Mouse (Mus musculus): ENCODE results near the gene Zbtb7a.

The Zbtb7a gene

DNA sequence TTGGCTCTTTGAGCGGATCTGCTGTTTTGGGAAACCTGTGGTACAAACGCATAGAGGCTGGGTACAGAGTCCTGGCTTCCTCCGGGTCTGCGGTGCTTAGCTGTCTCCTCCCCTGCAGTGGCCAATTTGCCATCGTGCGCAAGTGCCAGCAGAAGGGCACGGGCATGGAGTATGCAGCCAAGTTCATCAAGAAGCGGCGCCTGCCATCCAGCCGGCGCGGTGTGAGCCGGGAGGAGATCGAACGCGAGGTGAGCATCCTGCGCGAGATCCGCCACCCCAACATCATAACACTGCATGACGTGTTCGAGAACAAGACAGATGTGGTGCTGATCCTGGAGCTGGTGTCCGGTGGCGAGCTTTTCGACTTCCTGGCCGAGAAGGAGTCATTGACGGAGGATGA lies 54.8 kb downstream of the Zbtb7a start:
- DNase-seq (ENCODE audit: inconsistent age in 2 of 2, low spot score in 1 of 2): peak in 1 of 2 experiments; percentile 30

DNA sequence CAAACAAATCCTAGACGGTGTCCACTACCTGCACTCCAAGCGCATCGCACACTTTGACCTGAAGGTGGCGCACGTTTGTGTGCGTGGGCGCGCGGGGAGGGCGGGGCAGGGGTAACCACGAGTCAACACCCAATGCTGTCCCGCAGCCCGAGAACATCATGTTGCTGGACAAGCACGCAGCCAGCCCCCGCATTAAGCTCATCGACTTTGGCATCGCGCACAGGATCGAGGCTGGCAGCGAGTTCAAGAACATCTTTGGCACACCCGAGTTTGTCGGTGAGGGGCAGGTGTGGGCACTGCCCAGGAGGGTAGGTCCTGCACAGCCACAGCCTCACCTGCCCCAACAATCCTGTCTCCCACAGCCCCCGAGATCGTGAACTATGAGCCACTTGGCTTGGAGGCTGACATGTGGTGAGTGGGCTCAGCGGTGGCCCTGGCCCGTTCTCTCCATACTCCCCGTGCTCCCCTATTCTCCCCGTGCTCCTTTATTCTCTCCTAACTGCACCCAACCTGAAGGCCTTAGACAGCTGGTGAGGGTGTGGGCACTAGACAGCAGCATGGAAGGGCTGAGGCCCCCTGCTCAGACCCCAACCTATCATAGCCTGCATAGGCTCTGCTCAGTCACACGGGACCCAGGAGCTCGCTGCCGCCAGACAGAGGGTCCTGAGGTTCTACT lies 55.4 kb downstream of the Zbtb7a start:
- peak in 1 of 2 experiments; percentile 61 for DNase-seq (ENCODE audit: inconsistent age in 2 of 2, low spot score in 1 of 2)

DNA sequence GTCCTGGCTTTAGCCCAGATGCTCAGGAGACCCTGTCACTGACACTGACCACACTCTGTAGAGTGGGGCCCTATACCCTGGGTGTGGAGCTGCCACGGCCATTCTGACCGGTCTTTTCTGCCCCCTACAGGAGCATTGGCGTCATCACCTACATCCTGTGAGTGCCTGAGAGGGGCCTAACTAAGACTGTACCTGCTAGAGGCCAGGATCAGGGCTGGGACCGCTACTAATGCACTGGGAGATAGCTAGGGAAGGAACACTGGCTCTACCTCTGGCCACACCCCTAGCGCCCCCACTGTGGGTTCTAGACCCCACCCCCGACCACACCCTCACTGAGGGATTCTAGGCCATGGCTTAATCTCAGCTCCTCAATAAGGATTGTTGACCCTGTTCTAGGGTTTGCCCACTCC lies 55.9 kb downstream of the Zbtb7a start:
- DNase-seq (ENCODE audit: inconsistent age in 2 of 2, low spot score in 1 of 2): peak in 1 of 2 experiments; percentile 57

GRCm38 (mm10) chr10:81191342-81191982 lies 56.4 kb downstream of the Zbtb7a start:
- no peak for DNase-seq (ENCODE audit: inconsistent age in 2 of 2, low spot score in 1 of 2)

DNA sequence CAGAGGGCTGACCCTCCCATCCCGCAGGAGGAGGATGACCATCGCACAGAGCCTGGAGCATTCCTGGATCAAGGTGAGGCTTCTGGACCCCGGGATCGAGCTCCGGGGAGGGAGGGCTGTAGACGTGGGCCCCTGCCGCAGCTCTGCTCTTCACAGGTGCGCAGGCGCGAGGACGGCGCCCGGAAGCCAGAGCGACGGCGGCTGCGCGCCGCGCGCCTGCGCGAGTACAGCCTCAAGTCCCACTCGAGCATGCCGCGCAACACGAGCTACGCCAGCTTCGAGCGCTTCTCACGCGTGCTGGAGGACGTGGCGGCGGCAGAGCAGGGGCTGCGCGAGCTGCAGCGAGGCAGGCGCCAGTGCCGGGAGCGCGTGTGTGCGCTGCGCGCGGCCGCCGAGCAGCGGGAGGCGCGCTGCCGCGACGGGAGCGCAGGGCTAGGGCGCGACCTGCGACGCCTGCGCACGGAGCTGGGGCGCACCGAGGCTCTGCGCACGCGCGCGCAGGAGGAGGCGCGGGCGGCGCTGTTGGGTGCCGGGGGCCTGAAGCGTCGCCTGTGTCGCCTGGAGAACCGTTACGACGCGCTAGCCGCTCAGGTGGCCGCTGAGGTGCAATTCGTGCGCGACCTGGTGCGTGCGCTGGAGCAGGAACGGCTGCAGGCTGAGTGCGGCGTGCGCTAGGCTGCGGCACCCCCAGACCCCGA lies 57.4 kb downstream of the Zbtb7a start:
- DNase-seq (ENCODE audit: inconsistent age in 2 of 2, low spot score in 1 of 2): peak; percentile 92 to 95

- peak in 1 of 2 experiments; percentile 78 for DNase-seq (ENCODE audit: inconsistent age in 2 of 2, low spot score in 1 of 2)
Measured at GRCm38 (mm10) chr10:81192968-81193501, 58.0 kb downstream of the Zbtb7a start.

DNA sequence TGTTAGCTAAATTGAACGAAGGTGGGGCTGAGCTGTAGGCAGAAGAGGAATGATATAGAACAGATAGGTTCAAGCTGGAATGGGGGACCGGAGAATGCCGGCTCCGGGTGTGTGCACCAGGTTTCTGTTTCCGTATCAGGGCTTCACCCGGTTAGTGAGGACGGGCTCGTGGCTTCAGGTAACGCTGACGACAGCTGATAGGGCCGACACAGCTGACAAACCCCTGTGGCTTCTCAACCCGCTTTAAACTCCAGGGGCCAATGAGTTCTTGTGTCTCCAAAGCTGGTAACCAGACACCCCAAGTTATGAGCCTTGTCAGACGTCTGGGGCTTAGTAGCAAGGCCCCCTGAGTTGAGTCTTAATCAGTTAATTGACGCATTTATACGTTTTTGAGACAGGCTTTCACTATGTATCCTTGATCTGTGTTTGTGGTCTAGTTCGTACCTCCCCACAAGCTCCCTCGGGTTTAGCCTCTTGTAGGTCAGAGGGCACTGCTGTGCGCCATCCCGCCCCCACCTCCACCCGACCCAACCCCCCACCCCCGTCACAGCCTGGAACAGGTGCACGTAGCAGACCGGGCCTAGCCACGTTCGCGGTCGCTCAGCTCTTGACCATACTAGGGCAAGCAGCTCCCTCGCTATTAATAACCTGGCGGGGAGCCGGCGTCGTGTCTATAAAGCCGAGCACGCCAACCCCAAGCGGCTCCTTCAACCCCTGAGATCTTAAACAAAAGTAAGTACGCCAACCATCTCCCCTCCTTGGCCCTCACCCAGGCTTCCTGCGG lies 59.2 kb downstream of the Zbtb7a start:
- peak in 1 of 2 experiments; percentile 65 for DNase-seq (ENCODE audit: inconsistent age in 2 of 2, low spot score in 1 of 2)

- DNase-seq (ENCODE audit: inconsistent age in 2 of 2, low spot score in 1 of 2): peak in 1 of 2 experiments; percentile 32
Measured at GRCm38 (mm10) chr10:81195300-81195699, 60.3 kb downstream of the Zbtb7a start.

DNA sequence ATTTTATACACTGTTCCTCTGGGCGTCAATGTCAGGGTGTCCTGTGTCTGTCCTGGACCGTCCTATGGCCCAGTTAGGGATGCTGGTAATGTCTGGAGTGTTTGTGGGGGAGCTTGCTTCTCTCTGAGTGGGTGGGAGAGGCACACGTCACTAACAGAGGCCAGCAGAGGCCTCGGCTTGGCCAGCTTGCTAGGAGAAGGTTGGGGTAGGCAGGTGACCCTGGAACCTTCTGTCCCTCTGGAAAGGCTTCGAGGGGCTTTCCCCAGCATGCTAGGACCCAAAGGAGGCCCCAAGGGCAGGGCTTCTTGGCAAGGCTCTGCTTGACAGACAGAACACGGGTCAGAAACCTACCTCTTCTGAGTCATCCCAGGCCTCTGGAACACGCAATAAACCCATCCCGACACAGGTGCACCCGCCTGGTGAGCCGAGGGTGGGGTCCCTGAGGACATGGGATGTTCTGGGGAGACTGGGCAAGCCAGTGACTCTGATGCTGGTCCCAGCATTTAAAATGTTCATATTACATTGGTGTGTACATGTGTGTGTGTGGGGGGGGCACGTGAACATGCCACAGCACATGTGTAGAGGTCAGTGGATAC lies 61.5 kb downstream of the Zbtb7a start:
- no peak for DNase-seq (ENCODE audit: inconsistent age in 2 of 2, low spot score in 1 of 2)

DNA sequence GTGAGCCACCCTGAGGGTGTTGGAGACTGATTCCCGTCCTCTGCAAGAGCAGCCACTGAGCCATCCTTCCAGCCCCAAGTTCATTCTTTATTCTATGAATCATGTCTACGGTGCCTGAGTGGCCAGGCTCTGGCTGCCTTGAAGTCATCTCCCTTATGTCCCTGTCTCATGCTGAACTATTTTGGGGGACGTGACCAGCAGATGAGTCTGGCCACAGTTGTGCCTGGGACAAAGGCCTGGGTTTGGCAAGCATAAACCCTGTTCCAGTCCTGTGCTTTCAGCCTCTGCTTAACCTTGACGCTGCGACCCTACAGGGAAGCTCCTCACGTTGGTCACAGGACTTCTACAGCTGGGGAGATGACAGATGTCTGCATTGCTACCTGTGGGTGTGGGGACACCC lies 62.3 kb downstream of the Zbtb7a start:
- DNase-seq (ENCODE audit: inconsistent age in 2 of 2, low spot score in 1 of 2): no peak

DNA sequence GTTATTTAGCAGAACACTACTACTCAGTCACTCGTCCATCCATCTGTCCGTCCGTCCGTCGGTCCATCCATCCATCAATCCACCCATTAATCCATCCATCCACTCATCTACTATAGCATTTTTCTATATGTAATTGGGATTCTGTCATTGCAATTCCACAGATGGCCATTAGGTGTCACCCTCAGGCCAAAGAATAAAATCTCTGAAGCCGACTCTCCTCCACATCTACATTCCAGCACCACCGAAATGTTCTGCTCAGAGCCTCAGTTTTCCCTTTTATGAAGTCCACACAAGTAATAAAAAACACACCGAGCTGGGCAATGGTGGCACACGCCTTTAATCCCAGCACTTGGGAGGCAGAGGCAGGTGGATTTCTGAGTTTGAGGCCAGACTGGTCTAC lies 63.2 kb downstream of the Zbtb7a start:
- peak; percentile 40 to 85 for DNase-seq (ENCODE audit: inconsistent age in 2 of 2, low spot score in 1 of 2)

GRCm38 (mm10) chr10:81198990-81199389 lies 64.0 kb downstream of the Zbtb7a start:
- DNase-seq (ENCODE audit: inconsistent age in 2 of 2, low spot score in 1 of 2): no peak

- no peak for DNase-seq (ENCODE audit: inconsistent age in 2 of 2, low spot score in 1 of 2)
Measured at GRCm38 (mm10) chr10:81200141-81200540, 65.1 kb downstream of the Zbtb7a start.

DNA sequence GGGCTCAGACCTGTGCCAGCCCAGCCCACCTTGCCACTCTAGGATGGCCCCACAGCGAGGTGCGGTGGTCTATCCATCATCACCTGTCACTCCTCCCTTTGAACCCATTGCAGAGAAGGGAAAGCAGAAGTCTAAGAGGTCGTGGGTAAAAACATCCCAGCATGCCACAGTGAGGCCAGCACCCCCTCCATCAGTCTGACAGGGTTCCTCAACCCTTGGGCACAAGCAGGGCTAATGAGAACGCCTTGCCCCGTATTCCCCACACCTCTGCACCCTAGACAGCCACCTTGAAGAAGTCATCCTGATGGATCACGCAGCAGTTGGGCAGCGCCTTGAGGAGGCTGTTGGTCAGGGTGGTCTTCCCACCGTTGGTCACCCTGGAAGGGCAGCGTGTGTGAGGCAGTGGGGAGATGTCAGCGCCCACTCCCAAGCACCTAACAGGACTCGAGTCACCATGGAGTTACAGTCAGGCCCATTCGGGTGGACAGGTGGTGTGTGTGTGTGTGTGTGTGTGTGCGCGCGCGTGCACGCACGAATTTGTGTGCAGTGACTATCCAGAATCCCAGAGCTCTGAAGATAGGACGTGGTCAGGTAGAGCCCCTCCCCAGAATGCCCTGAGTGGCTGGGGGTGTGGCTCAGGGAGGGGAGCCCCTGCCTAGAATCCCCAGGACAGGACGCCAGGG lies 65.7 kb downstream of the Zbtb7a start:
- no peak for DNase-seq (ENCODE audit: inconsistent age in 2 of 2, low spot score in 1 of 2)

- DNase-seq (ENCODE audit: inconsistent age in 2 of 2, low spot score in 1 of 2): no peak
Measured at GRCm38 (mm10) chr10:81201807-81202758, 67.1 kb downstream of the Zbtb7a start, which contains the start of gene Nmrk2. TSS of gene Nmrk2 (minus strand) at chr10:81202051.
